Mouse (Mus musculus): Measurements from ENCODE around the gene Adra2b.

GRCm38 (mm10) chr2:127323667-127324066 lies 39.3 kb upstream of the Adra2b start:
- TF ChIP-seq CTCF (IDR thresholded peaks at IDR 0.05; ENCODE audit: low read depth, low read length) (no peak), EP300 (IDR thresholded peaks at IDR 0.05; ENCODE audit: insufficient read depth, low read depth, low read length) (no peak)

Data from ES-Bruce4 (cell line).